Mouse (Mus musculus): Measurements from ENCODE around the gene F830045P16Rik.

GRCm38 (mm10) chr2:129414593-129414992 is 121.8 kb downstream of the F830045P16Rik start:
- TF ChIP-seq CTCF (IDR thresholded peaks at IDR 0.05; ENCODE audit: insufficient read depth, low read length) (no peak), POLR2A (IDR thresholded peaks at IDR 0.05; ENCODE audit: borderline replicate concordance, extremely low read depth, low read depth, low read length) (no peak)
